Mouse (Mus musculus) kidney, postnatal 36 days (tissue): ENCODE measurements at regions not wholly inside any gene's neighbourhood (a gene's known extent, or its start where the extent isn't known, plus 50 kb on each side); places are given as distances from the start of the nearest gene placed in this dataset.
"Not testable (repeated sequence)": the region's sequence is repeated elsewhere in the genome, so short reads cannot be mapped to it uniquely, and the experiment has no call there.

Source experiments
- DNase-seq, 2 experiments: peaks; one replicate each; pipeline ENCODE4 v3.0.0; 2021 to 2022; ENCODE audit warnings: mixed read lengths in 2 of 2

- no peak for DNase-seq
These were observed 428.4 kb downstream of the Bmper start for GRCm38 (mm10) chr9:23651300-23651699.

GRCm38 (mm10) chr9:23653086-23653485 lies 430.2 kb downstream of the Bmper start:
- no peak for DNase-seq

- DNase-seq = no peak
These were observed 431.9 kb downstream of the Bmper start for GRCm38 (mm10) chr9:23654777-23655176.

DNA sequence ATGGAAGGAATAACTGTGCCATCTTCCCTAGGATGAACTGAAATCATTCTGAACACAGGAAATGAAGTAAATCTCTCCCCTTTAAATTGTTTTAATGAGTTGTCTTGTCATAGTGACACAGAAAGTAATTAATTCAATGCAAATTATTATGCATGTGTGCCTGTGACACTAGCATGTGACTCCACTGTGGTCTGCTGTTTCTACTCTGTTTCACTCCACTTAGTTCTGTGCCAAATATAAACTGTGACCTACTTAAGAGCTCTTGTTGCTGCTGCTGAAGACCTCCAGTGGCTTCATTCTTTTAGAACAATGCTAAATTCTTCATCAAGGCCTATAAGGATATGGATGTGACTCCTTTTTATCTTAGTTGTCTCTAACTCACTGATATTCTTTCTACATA lies 431.8 kb upstream of the Npsr1 start:
- no peak for DNase-seq

- no peak for DNase-seq
These were observed 428.6 kb upstream of the Npsr1 start for GRCm38 (mm10) chr9:23669230-23669629.

GRCm38 (mm10) chr9:23670642-23671041 lies 427.2 kb upstream of the Npsr1 start:
- DNase-seq = no peak

- DNase-seq = no peak
These were observed 424.4 kb upstream of the Npsr1 start for GRCm38 (mm10) chr9:23673347-23673860.

GRCm38 (mm10) chr9:23674833-23675232 lies 423.0 kb upstream of the Npsr1 start:
- DNase-seq = peak in 1 of 2 experiments; percentile 14

DNA sequence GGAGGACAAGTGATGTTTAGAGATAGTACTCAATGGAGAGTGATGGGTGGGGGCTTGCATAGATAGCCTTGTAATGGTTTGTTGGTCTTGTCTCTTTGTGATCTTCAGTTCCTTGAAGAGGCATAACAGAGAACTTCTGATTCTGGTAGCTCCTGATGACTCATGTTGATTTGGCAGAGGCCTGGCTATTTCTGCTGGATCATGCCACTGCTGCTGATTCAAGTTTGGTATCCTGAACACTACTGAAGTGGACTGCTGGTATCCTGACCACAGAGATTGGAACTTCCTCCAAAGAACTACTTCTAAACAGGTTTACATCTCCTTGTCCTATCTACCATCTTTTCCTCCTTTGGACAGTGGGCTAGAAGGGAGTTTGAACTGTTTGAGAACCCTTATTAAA lies 408.3 kb upstream of the Npsr1 start:
- DNase-seq = no peak

- DNase-seq = no peak
These were observed 404.9 kb upstream of the Npsr1 start for GRCm38 (mm10) chr9:23692768-23693441.

- DNase-seq = no peak
These were observed 404.4 kb upstream of the Npsr1 start for GRCm38 (mm10) chr9:23693442-23693829.

- DNase-seq = no peak
These were observed 403.3 kb upstream of the Npsr1 start for GRCm38 (mm10) chr9:23694481-23694880.

GRCm38 (mm10) chr9:23700567-23700966 lies 397.2 kb upstream of the Npsr1 start:
- no peak for DNase-seq

DNA sequence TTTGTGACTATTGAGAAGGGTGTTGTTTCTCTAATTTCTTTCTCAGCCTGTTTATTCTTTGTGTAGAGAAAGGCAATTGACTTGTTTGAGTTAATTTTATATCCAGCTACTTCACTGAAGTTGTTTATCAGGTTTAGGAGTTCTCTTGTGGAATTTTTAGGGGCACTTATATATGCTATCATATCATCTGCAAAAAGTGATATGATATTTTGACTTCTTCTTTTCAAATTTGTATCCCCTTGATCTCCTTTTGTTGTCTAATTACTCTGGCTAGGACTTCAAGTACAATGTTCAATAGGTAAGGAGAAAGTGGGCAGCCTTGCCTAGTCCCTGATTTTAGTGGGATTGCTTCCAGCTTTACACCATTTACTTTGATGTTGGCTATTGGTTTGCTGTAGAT lies 380.2 kb upstream of the Npsr1 start:
- DNase-seq = not testable (repeated sequence)

DNA sequence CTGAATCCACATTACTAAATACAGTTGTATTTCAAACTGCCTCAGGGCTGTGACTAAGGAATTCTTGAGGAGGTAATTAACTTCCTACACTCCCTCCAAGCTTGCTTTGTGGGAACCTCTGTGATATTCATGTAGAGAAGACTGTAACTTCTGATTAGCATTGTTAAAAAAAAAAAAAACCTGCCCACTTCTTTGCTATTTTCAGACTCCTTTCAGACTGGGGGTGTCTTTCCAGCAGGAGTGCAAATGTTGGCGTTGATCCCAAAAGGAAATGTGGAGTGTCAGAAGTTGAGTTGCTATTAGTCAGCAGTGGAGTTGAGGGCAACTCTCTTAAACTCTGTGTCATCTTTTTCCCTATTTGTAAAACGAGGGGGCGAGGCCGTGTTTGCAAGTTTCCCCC lies 369.0 kb upstream of the Npsr1 start:
- no peak for DNase-seq

DNA sequence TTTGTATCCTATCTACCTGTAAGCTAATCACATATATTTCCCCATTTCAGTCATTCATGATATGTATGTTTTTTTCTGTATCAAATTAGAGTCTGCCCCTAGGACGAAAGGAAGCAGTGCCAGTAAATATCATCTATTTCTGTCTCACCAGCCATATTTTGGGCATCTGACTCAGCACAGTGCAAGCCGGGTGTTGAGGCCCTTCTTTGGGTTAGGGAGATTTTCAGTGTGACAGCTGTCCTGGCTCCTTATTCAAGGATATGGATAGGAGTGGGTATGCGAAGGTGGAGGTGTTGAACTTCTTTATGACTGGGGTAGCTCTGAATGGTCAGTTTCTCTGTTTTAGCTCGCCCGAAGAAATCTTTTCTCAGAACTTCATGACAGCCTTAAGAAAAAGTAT lies 345.3 kb upstream of the Npsr1 start:
- no peak for DNase-seq

DNA sequence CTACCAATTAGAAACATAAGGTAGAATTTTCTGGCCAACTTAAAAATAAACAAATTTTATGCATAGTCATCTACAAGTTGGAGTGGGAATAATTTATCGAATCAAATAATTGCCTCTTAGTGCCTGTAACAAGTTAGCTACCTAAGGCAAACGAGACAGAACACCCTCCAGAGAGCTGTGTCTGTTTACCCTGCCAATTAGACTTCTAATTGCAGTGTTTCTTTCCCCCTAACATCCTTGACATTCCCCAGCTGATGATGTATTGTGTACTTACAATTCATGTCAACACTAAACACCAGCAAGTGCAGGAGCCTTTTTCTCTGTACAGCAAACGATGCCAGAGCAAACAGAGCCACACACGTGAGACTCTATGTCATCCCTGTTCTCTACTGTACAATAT lies 311.1 kb upstream of the Npsr1 start:
- DNase-seq = no peak
